Mouse (Mus musculus): ENCODE data around the gene Ankrd24.

Ankrd24 gene

GRCm38 (mm10) chr10:81628390-81628789 lies at the start of gene Ankrd24:
TSS of gene Ankrd24 (plus strand) at chr10:81628540.
- CTCF ChIA-PET: no interaction called here

- CTCF ChIA-PET: no interaction called here
Observed at GRCm38 (mm10) chr10:81579967-81580366, 48.4 kb upstream of the Ankrd24 start.

GRCm38 (mm10) chr10:81580441-81581070 lies 47.8 kb upstream of the Ankrd24 start:
- CTCF ChIA-PET: no interaction called here

GRCm38 (mm10) chr10:81583347-81583746 lies 45.0 kb upstream of the Ankrd24 start:
- CTCF ChIA-PET: no interaction called here

- CTCF ChIA-PET: no interaction called here
Observed at GRCm38 (mm10) chr10:81588739-81589138, 39.6 kb upstream of the Ankrd24 start.

- CTCF ChIA-PET: no interaction called here
Observed at GRCm38 (mm10) chr10:81591846-81592245, 36.5 kb upstream of the Ankrd24 start.

- CTCF ChIA-PET: no interaction called here
Observed at GRCm38 (mm10) chr10:81592631-81593030, 35.7 kb upstream of the Ankrd24 start.

- CTCF ChIA-PET: no interaction called here
Observed at GRCm38 (mm10) chr10:81593223-81593622, 35.1 kb upstream of the Ankrd24 start.

GRCm38 (mm10) chr10:81593935-81594334 lies 34.4 kb upstream of the Ankrd24 start:
- CTCF ChIA-PET: no interaction called here

GRCm38 (mm10) chr10:81595599-81595998 lies 32.7 kb upstream of the Ankrd24 start:
- CTCF ChIA-PET: no interaction called here

GRCm38 (mm10) chr10:81596611-81597010 lies 31.7 kb upstream of the Ankrd24 start:
- CTCF ChIA-PET: interaction anchor here (0.6 kb wide), 1 partner anchor 40 kb away, joined by 3 read pairs; no protein-coding TSS in a partner anchor

GRCm38 (mm10) chr10:81597137-81597950 lies 31.0 kb upstream of the Ankrd24 start:
- CTCF ChIA-PET: interaction anchor here (0.6 kb wide), 1 partner anchor 28 kb away, joined by 3 read pairs; no protein-coding TSS in a partner anchor

- CTCF ChIA-PET: no interaction called here
Observed at GRCm38 (mm10) chr10:81598342-81598741, 30.0 kb upstream of the Ankrd24 start.

- CTCF ChIA-PET: no interaction called here
Observed at GRCm38 (mm10) chr10:81598871-81599270, 29.5 kb upstream of the Ankrd24 start.

- CTCF ChIA-PET: interaction anchor here (0.6 to 1.7 kb wide), 2 partner anchors 28 to 41 kb away, joined by 3 to 5 read pairs; no protein-coding TSS in a partner anchor
Observed at GRCm38 (mm10) chr10:81599630-81600029, 28.7 kb upstream of the Ankrd24 start.

GRCm38 (mm10) chr10:81600096-81600495 lies 28.2 kb upstream of the Ankrd24 start:
- CTCF ChIA-PET: interaction anchor here (0.5 to 1.7 kb wide), 2 partner anchors 29 to 430 kb away, joined by 3 to 7 read pairs; no protein-coding TSS in a partner anchor

GRCm38 (mm10) chr10:81600738-81601203 lies 27.6 kb upstream of the Ankrd24 start, which contains the start of gene Tle6:
TSS of gene Tle6 (minus strand) at chr10:81601073.
- CTCF ChIA-PET: interaction anchor here (0.5 to 1.7 kb wide), 2 partner anchors 30 to 431 kb away, joined by 3 to 7 read pairs; no protein-coding TSS in a partner anchor

GRCm38 (mm10) chr10:81601396-81601905 lies 26.9 kb upstream of the Ankrd24 start:
- CTCF ChIA-PET: no interaction called here

- CTCF ChIA-PET: interaction anchor here (0.6 kb wide), 1 partner anchor 22 kb away, joined by 3 read pairs; no protein-coding TSS in a partner anchor
Observed at GRCm38 (mm10) chr10:81602741-81603151, 25.6 kb upstream of the Ankrd24 start.

- CTCF ChIA-PET: interaction anchor here (0.6 to 1.4 kb wide), 3 partner anchors 33 to 104 kb away, joined by 3 to 4 read pairs (median 3); no protein-coding TSS in a partner anchor
Observed at GRCm38 (mm10) chr10:81604019-81604967, 24.0 kb upstream of the Ankrd24 start.

All from spleen, embryonic (tissue).